Mouse (Mus musculus) small intestine, adult 2 months (tissue): ENCODE measurements at regions not wholly inside any gene's neighbourhood (a gene's known extent, or its start where the extent isn't known, plus 50 kb on each side); places are given as distances from the start of the nearest gene placed in this dataset.
"Not testable (repeated sequence)": the region's sequence is repeated elsewhere in the genome, so short reads cannot be mapped to it uniquely, and the experiment has no call there.

Experiments
- H3K27ac ChIP-seq: fragments of 200-500 bp; 2 replicates; pipeline ENCODE4 v1.5.1; 2012; ENCODE audit warnings: low read depth, low read length, control low read depth, inconsistent platforms; ENCODE audit not compliant: insufficient read depth
- H3K27me3 ChIP-seq: fragments of 200-500 bp; 2 replicates; pipeline ENCODE4 v1.6.1; 2012; ENCODE audit warnings: mild to moderate bottlenecking, moderate library complexity, low read length, inconsistent platforms; ENCODE audit not compliant: control insufficient read depth, insufficient read depth
- H3K36me3 ChIP-seq: fragments of 200-500 bp; 2 replicates; pipeline ENCODE4 v1.6.1; 2012; ENCODE audit warnings: mild to moderate bottlenecking, low read length, control low read depth, inconsistent platforms; ENCODE audit not compliant: control insufficient read depth, insufficient read depth
- H3K4me1 ChIP-seq: fragments of 200-500 bp; 2 replicates; pipeline ENCODE4 v1.6.1; 2012; ENCODE audit warnings: low read length, inconsistent platforms, mixed read lengths; ENCODE audit not compliant: control insufficient read depth, insufficient read depth, insufficient read length
- H3K4me3 ChIP-seq: fragments of 200-500 bp; 2 replicates; pipeline ENCODE4 v1.5.1; 2012; ENCODE audit warnings: low read depth, mild to moderate bottlenecking, control low read depth, inconsistent platforms, low read length, moderate library complexity
- CTCF ChIP-seq: fragments of 200-500 bp; IDR thresholded peaks from 2 replicates; pipeline ENCODE4 v1.5.1; 2012; ENCODE audit warnings: low read depth, mild to moderate bottlenecking, control low read depth, inconsistent platforms, low read length, moderate library complexity, mixed read lengths; ENCODE audit not compliant: insufficient replicate concordance, insufficient read length; ENCODE audit errors: extremely low read depth
- POLR2A ChIP-seq: fragments of 200-500 bp; IDR thresholded peaks from 2 replicates; pipeline ENCODE4 v1.6.1; 2012; ENCODE audit warnings: low read depth, mild to moderate bottlenecking, control low read depth, inconsistent platforms, low read length, moderate library complexity
- WGBS: fragments of 180-500 bp; shearing (Covaris S2); methylation state at CpG from one replicate; pipeline ENCODE4 v1.1.7; 2018; 5-methylcytosine and 5-hydroxymethylcytosine counted together

GRCm38 (mm10) chr6:31034796-31035195 lies 75.9 kb upstream of the Klf14 start:
- H3K27me3 ChIP-seq: no peaks in the 10 kb centered on the region
- no peak for TF ChIP-seq CTCF
- no peak for TF ChIP-seq POLR2A
- WGBS: 71% methylated on average over 10 of the region's 10 CpGs
- H3K36me3 ChIP-seq: no peaks in the 10 kb centered on the region
- no peaks in the 10 kb centered on the region for H3K4me1 ChIP-seq
- no peak overlapping the region for H3K27ac ChIP-seq
- no peak overlapping the region for H3K4me3 ChIP-seq

GRCm38 (mm10) chr6:31037801-31038395 lies 79.0 kb upstream of the Klf14 start:
- Histone ChIP-seq H3K4me1 (no peaks in the 10 kb centered on the region), H3K36me3 (no peaks in the 10 kb centered on the region), H3K4me3 (peak overlapping the region; percentile 42), H3K27ac (no peak overlapping the region), H3K27me3 (no peaks in the 10 kb centered on the region; the same call in 1 of the 2 replicates)
- TF ChIP-seq POLR2A (no peak), CTCF (no peak)
- whole genome bisulfite sequencing: 65% methylated on average over 20 of the region's 20 CpGs

- H3K27me3 ChIP-seq, H3K36me3 ChIP-seq, H3K4me1 ChIP-seq, H3K27ac ChIP-seq, H3K4me3 ChIP-seq: not testable (repeated sequence)
- WGBS: 0% methylated on average over 2 of the region's 2 CpGs
These were observed 79.6 kb upstream of the Klf14 start for GRCm38 (mm10) chr6:31038445-31038844.

- no peaks in the 10 kb centered on the region for H3K4me1 ChIP-seq
- no peak overlapping the region for H3K4me3 ChIP-seq
- no peak for TF ChIP-seq CTCF
- no peak for TF ChIP-seq POLR2A
- H3K27me3 ChIP-seq: no peaks in the 10 kb centered on the region; the same call in 1 of the 2 replicates
- H3K36me3 ChIP-seq: no peaks in the 10 kb centered on the region
- H3K27ac ChIP-seq: no peak overlapping the region
- 71% methylated on average over 6 of the region's 6 CpGs for WGBS
These were observed 80.6 kb upstream of the Klf14 start for GRCm38 (mm10) chr6:31039485-31039884.

GRCm38 (mm10) chr6:31040783-31041182 lies 81.9 kb upstream of the Klf14 start:
- TF ChIP-seq CTCF: no peak
- no peak for TF ChIP-seq POLR2A
- H3K27ac ChIP-seq: no peak overlapping the region
- no peak overlapping the region for H3K4me3 ChIP-seq
- no peaks in the 10 kb centered on the region; the same call in 1 of the 2 replicates for H3K27me3 ChIP-seq
- H3K4me1 ChIP-seq: no peaks in the 10 kb centered on the region
- H3K36me3 ChIP-seq: no peaks in the 10 kb centered on the region
- WGBS: 89% methylated on average over 6 of the region's 6 CpGs

GRCm38 (mm10) chr6:31043368-31043767 lies 84.5 kb upstream of the Klf14 start:
- TF ChIP-seq POLR2A: no peak
- TF ChIP-seq CTCF: no peak
- 79% methylated on average over 4 of the region's 4 CpGs for WGBS

GRCm38 (mm10) chr6:31043919-31044318 lies 85.0 kb upstream of the Klf14 start:
- 97% methylated on average over 3 of the region's 3 CpGs for WGBS
- H3K4me3 ChIP-seq: no peak overlapping the region
- TF ChIP-seq POLR2A (no peak), CTCF (no peak)
- H3K4me1 ChIP-seq: no peaks in the 10 kb centered on the region
- H3K36me3 ChIP-seq: no peaks in the 10 kb centered on the region
- H3K27ac ChIP-seq: no peak overlapping the region
- H3K27me3 ChIP-seq: no peaks in the 10 kb centered on the region; the same call in 1 of the 2 replicates

More at GRCm38 (mm10) chr6:31043368-31043767, 84.5 kb upstream of the Klf14 start:
- Histone ChIP-seq H3K4me3 (no peak overlapping the region), H3K36me3 (no peaks in the 10 kb centered on the region), H3K27me3 (no peaks in the 10 kb centered on the region; the same call in 1 of the 2 replicates), H3K27ac (no peak overlapping the region), H3K4me1 (no peaks in the 10 kb centered on the region)
